Mouse (Mus musculus): ENCODE data around the gene Gstm7. TPM values are rescaled to one million over a fixed set of nuclear protein-coding genes. Genes with fewer than 3 reads are reported as not detected.

The Gstm7 gene
- polyA plus RNA-seq, 1 experiment = not detected

DNA sequence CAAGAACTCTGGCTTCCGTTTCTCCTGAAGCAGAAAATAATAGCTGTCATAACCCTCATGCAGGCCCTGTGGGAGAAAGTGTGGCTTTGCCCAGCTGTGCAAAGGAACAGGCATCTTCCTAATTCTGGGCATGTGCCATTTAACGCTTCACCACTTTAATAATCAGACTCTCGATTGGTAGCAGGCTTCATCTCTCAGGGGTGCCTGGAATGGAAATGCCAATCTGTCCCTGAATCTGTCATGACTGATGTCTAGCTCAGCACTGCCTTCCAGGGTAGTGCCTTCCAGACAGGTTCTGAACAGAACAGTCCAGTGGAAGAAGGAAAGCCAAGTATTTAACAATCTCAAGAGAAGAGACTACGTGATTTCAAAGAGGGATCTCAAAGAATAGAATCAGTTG lies 9.6 kb upstream of the Gstm7 start:
- no peak overlapping the region for H3K27ac ChIP-seq (ENCODE audit: insufficient read depth, low read depth, low read length)
- TF ChIP-seq CTCF (IDR thresholded peaks at IDR 0.05; ENCODE audit: insufficient read depth, low read depth, low read length) = no peak
- TF ChIP-seq POLR2A (IDR thresholded peaks at IDR 0.05; ENCODE audit: insufficient read depth, low read depth, low read length) = no peak
- H3K4me1 ChIP-seq (ENCODE audit: control insufficient read depth, insufficient read depth, low read length) = peaks cover 11% of the 10 kb centered on the region
- WGBS = 75% methylated on average over 4 of the region's 4 CpGs
- H3K4me3 ChIP-seq (ENCODE audit: insufficient read depth, low read depth, low read length) = no peak overlapping the region

DNA sequence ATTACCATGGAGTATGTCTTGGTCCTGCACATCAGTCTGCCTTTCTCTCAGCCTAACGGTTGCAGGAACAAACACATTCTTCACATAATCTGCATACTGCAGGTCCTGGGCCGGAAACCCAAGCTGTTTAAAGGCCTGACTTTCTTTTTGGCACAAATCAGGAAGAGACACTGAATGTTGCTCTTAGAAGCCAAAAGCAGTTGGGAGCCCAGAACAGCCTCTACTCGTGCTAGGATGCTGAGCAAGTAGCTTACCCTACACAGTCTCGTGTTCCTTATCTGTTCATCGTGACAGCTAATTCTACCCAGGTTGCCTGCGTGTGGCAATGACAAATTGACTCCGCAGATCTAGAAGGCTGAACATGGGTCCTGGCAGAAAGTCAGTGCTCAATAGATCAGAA lies 8.9 kb upstream of the Gstm7 start:
- Histone ChIP-seq H3K4me3 (ENCODE audit: insufficient read depth, low read depth, low read length) (no peak overlapping the region), H3K27ac (ENCODE audit: insufficient read depth, low read depth, low read length) (no peak overlapping the region), H3K4me1 (ENCODE audit: control insufficient read depth, insufficient read depth, low read length) (peaks cover 16% of the 10 kb centered on the region)
- WGBS = 80% methylated on average over 7 of the region's 7 CpGs
- TF ChIP-seq CTCF (IDR thresholded peaks at IDR 0.05; ENCODE audit: insufficient read depth, low read depth, low read length) (no peak), POLR2A (IDR thresholded peaks at IDR 0.05; ENCODE audit: insufficient read depth, low read depth, low read length) (no peak)

DNA sequence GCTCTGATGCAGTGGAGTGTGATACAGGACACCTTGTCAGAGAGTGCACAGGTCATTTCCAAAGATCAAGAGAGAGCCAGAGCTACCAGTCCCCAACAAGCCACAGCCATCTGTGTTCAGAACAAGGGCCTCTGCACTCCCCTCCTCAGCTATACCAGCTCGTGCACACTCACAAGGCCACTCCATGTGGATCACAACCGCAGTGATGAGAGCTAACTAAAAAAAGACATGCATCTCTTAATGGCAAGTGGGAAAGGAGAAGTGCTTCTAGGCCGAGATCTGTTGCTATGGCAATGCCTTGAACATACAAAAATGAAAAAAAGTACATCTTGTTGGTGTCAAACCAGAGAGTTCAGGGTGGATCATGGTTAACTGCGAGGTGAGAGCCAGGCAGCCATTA lies 8.2 kb upstream of the Gstm7 start:
- peaks cover 16% of the 10 kb centered on the region for H3K4me1 ChIP-seq (ENCODE audit: control insufficient read depth, insufficient read depth, low read length)
- no peak overlapping the region for H3K4me3 ChIP-seq (ENCODE audit: insufficient read depth, low read depth, low read length)
- TF ChIP-seq POLR2A (IDR thresholded peaks at IDR 0.05; ENCODE audit: insufficient read depth, low read depth, low read length) (no peak), CTCF (IDR thresholded peaks at IDR 0.05; ENCODE audit: insufficient read depth, low read depth, low read length) (no peak)
- 33% methylated on average over 4 of the region's 4 CpGs for WGBS
- H3K27ac ChIP-seq (ENCODE audit: insufficient read depth, low read depth, low read length) = no peak overlapping the region

DNA sequence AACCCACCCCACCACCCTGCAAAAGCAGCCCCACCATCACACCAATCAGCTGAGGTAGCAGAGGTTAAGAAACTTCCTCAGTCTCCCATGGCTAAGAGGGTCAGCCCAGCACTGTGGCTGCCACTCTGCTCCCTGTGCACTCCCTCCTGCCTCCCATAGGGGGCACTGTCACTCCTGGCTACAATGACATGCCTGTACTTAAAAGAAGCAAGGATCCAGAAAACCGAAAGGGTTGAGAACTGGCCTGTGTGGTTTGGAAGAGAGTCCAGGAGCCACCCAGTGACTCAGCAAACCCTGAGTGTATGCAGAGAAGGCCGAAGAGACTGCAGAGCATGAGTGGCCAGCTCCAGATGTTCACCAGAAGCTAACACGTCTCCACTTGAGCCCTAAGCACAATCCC lies 7.8 kb upstream of the Gstm7 start:
- H3K27ac ChIP-seq (ENCODE audit: insufficient read depth, low read depth, low read length) = no peak overlapping the region
- no peak overlapping the region for H3K4me3 ChIP-seq (ENCODE audit: insufficient read depth, low read depth, low read length)
- H3K4me1 ChIP-seq (ENCODE audit: control insufficient read depth, insufficient read depth, low read length) = peaks cover 16% of the 10 kb centered on the region
- 34% methylated on average over 3 of the region's 3 CpGs for WGBS
- TF ChIP-seq CTCF (IDR thresholded peaks at IDR 0.05; ENCODE audit: insufficient read depth, low read depth, low read length) (peak; percentile 54; the same call in 1 of the 2 replicates), POLR2A (IDR thresholded peaks at IDR 0.05; ENCODE audit: insufficient read depth, low read depth, low read length) (no peak)

- Histone ChIP-seq H3K4me1 (ENCODE audit: control insufficient read depth, insufficient read depth, low read length) (peaks cover 33% of the 10 kb centered on the region), H3K27ac (ENCODE audit: insufficient read depth, low read depth, low read length) (peak overlapping the region; percentile 46; the same call in 1 of the 2 replicates), H3K4me3 (ENCODE audit: insufficient read depth, low read depth, low read length) (no peak overlapping the region)
- 67% methylated on average over 3 of the region's 3 CpGs for WGBS
- TF ChIP-seq POLR2A (IDR thresholded peaks at IDR 0.05; ENCODE audit: insufficient read depth, low read depth, low read length) (no peak), CTCF (IDR thresholded peaks at IDR 0.05; ENCODE audit: insufficient read depth, low read depth, low read length) (no peak)
Observed at GRCm38 (mm10) chr3:107935888-107936287, 4.3 kb upstream of the Gstm7 start.

- H3K4me3 ChIP-seq (ENCODE audit: insufficient read depth, low read depth, low read length) = no peak overlapping the region
- peak overlapping the region; percentile 46; the same call in 1 of the 2 replicates for H3K27ac ChIP-seq (ENCODE audit: insufficient read depth, low read depth, low read length)
- 46% methylated on average over 3 of the region's 3 CpGs for WGBS
- H3K4me1 ChIP-seq (ENCODE audit: control insufficient read depth, insufficient read depth, low read length) = peaks cover 36% of the 10 kb centered on the region
- TF ChIP-seq POLR2A (IDR thresholded peaks at IDR 0.05; ENCODE audit: insufficient read depth, low read depth, low read length) = no peak
- no peak for TF ChIP-seq CTCF (IDR thresholded peaks at IDR 0.05; ENCODE audit: insufficient read depth, low read depth, low read length)
Observed at GRCm38 (mm10) chr3:107935268-107935667, 3.7 kb upstream of the Gstm7 start.

DNA sequence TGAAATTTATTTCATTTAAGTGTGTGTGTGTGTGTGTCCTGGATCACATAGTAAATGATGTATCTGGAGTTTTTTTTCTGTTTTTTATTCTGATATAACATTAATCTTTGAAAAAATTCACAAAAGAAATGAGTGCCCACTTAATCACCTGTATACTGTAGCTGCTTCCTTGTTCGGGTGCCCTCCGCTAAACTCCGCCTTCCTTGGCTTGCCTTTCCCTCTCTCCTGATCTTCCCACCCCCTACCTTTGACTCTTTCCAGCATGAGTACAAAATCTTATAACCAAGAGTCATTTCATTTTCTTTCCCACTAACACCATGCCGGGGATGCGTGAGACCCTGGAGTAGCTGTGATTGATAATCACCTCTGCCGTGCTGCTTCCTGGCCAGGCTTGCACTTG lies 511 bp upstream of the Gstm7 start:
- WGBS = 65% methylated on average over 6 of the region's 6 CpGs
- H3K4me1 ChIP-seq (ENCODE audit: control insufficient read depth, insufficient read depth, low read length) = peaks cover 46% of the 10 kb centered on the region
- no peak for TF ChIP-seq CTCF (IDR thresholded peaks at IDR 0.05; ENCODE audit: insufficient read depth, low read depth, low read length)
- no peak for TF ChIP-seq POLR2A (IDR thresholded peaks at IDR 0.05; ENCODE audit: insufficient read depth, low read depth, low read length)
- no peak overlapping the region for H3K4me3 ChIP-seq (ENCODE audit: insufficient read depth, low read depth, low read length)
- peak overlapping the region; percentile 53 for H3K27ac ChIP-seq (ENCODE audit: insufficient read depth, low read depth, low read length)

- WGBS = 46% methylated on average over 2 of the region's 2 CpGs
- Histone ChIP-seq H3K27ac (ENCODE audit: insufficient read depth, low read depth, low read length) (peak overlapping the region; percentile 76), H3K4me3 (ENCODE audit: insufficient read depth, low read depth, low read length) (peak overlapping the region; percentile 33), H3K4me1 (ENCODE audit: control insufficient read depth, insufficient read depth, low read length) (peaks cover 46% of the 10 kb centered on the region)
- no peak for TF ChIP-seq CTCF (IDR thresholded peaks at IDR 0.05; ENCODE audit: insufficient read depth, low read depth, low read length)
- TF ChIP-seq POLR2A (IDR thresholded peaks at IDR 0.05; ENCODE audit: insufficient read depth, low read depth, low read length) = no peak
Observed at GRCm38 (mm10) chr3:107931134-107931533, 483 bp downstream of the Gstm7 start.

DNA sequence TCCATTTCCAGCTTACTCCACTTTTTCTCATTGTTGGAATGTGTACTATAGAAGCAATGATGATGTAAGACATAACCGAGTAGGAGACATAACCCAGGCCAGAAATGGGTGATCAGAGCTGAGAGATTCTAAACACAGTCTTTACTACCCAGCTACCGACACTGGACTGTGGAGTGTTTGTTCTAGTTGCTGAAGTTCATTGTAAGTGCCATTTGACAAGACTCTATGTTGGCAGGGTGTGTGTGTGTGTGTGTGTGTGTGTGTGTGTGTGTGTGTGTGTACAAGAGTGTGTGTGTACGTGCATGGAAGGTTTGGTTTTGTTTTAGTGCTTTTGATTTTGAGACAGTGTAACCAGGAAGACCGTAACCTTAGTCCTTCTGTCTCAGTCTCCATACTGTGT lies 1.9 kb downstream of the Gstm7 start:
- no peak for TF ChIP-seq POLR2A (IDR thresholded peaks at IDR 0.05; ENCODE audit: insufficient read depth, low read depth, low read length)
- no peak for TF ChIP-seq CTCF (IDR thresholded peaks at IDR 0.05; ENCODE audit: insufficient read depth, low read depth, low read length)
- peaks cover 43% of the 10 kb centered on the region for H3K4me1 ChIP-seq (ENCODE audit: control insufficient read depth, insufficient read depth, low read length)
- WGBS = 83% methylated on average over 4 of the region's 4 CpGs
- no peak overlapping the region for H3K27ac ChIP-seq (ENCODE audit: insufficient read depth, low read depth, low read length)
- no peak overlapping the region for H3K4me3 ChIP-seq (ENCODE audit: insufficient read depth, low read depth, low read length)

DNA sequence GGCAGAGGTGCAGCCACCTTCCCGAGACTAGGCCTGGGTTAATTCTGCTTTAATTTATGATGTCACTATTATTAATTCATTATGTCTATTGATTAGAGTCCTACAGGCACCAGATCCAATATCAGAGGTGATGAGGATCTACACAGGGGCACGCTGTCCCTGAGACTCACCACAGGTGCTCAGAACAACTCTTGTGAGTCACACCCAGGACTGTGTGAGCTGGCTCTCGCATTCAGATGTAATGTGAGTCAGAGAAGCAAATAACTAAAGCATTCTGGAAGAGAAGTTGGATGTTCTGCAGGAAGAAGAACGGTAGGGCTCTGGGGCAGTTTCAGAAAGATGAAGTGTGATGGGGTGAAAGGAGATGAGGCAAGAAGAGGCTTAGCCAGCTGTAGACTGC lies 2.4 kb downstream of the Gstm7 start:
- H3K4me1 ChIP-seq (ENCODE audit: control insufficient read depth, insufficient read depth, low read length) = peaks cover 43% of the 10 kb centered on the region
- TF ChIP-seq POLR2A (IDR thresholded peaks at IDR 0.05; ENCODE audit: insufficient read depth, low read depth, low read length) = no peak
- TF ChIP-seq CTCF (IDR thresholded peaks at IDR 0.05; ENCODE audit: insufficient read depth, low read depth, low read length) = no peak

More for the DNA sequence above, 2.4 kb downstream of the Gstm7 start:
- H3K27ac ChIP-seq (ENCODE audit: insufficient read depth, low read depth, low read length) = no peak overlapping the region
- no peak overlapping the region for H3K4me3 ChIP-seq (ENCODE audit: insufficient read depth, low read depth, low read length)
- WGBS = 63% methylated on average over 4 of the region's 4 CpGs

All from olfactory bulb, adult 2 months (tissue).